In the genomic region with DNA sequence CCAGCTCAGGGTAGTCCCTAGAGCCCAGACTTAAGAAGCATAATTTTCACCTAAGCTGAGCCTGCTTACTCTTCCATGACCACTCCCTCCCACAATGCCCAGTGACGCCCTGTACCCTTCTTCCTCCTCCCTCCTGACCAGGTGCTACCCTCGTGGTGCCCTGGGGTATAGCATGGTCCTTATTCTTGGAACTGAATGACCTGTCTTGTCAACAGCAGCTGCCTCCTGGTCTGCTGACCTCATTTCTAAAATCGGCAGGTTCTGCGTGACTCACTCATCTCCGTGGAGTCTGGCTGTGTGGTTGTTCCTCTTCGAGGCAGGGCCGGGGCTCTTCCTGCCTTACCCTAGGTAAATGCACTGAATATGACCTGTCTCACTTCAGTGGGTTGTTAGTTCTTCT, we compare ENCODE assay signal across 8 mouse cellular contexts. TPM values are rescaled to one million over a fixed set of nuclear protein-coding genes. Genes with fewer than 3 reads are reported as not detected.
DNase-seq lines count a peak whose midpoint lies in the region; ATAC-seq and TF ChIP-seq lines count a peak whose summit lies in the region.
"Had no signal": no experiment of that assay in that cellular context is flagged by ENCODE, and none has a peak within 500 bp of the region (broad histone marks: within the 10 kb centered on the region; RNA-seq: fewer than 3 reads in every experiment).

No protein-coding gene starts in this region.

- peak; percentile 50 for TF ChIP-seq CTCF in Patski (IDR thresholded peaks at IDR 0.05)

- CTCF ChIA-PET in Patski (lab: Charles Lee) = interaction anchor here (1.9 to 7.2 kb wide), 5 partner anchors 13 to 45 kb away, joined by 8 to 63 read pairs (median 17); no protein-coding TSS in a partner anchor

- DNase-seq in kidney, postnatal 14 days = peak; percentile 7
- no peak for DNase-seq in kidney, postnatal 4 days
- DNase-seq in Patski (ENCODE audit: low read depth, low spot score) = peak; percentile 92
- DNase-seq in cerebellum, postnatal 14 days = peak; percentile 28 to 39
- peak; percentile 14 to 53 for DNase-seq in spleen, postnatal 10 days (ENCODE audit: low spot score in 2 of 2)
- DNase-seq in urinary bladder, postnatal 14 days (ENCODE audit: low spot score) = no peak
- DNase-seq in embryo, embryonic 10.5 days (ENCODE audit: low spot score) = no peak
- DNase-seq: kidney, adult 8-10 months had no signal

- no peaks in the 10 kb centered on the region for H3K27me3 ChIP-seq in Patski

- POLR2A ChIA-PET in Patski (lab: Charles Lee) = interaction anchor here (1.1 to 2.7 kb wide), 3 partner anchors 10 to 15 kb away, joined by 3 to 14 read pairs (median 3); no protein-coding TSS in a partner anchor

- in situ Hi-C loops in Patski (cut with MboI; ENCODE audit: low pct_unique_long_range_greater_than_20kb) = loop anchor here (10.0 kb wide), 1 partner anchor 151 kb away; a partner anchor contains a TSS

- ATAC-seq in Patski = peak; percentile 71

RNA-seq across cellular contexts. Expression of a gene that starts 37.5 kb away (rescaled TPM):
- 0.13 TPM for polyA plus RNA-seq in Patski (2021)

Comparison
In these comparisons a context has a peak if more than half of its experiments do, and no peak if none do; other contexts are left out.
1. DNase-seq: peak in kidney, postnatal 14 days (single experiment), Patski (single experiment), cerebellum, postnatal 14 days (2 of 2) and spleen, postnatal 10 days (2 of 2); none in kidney, postnatal 4 days (0 of 2), urinary bladder, postnatal 14 days (single experiment) and embryo, embryonic 10.5 days (single experiment).